Mouse (Mus musculus): ENCODE results near the gene Ly6g5b. TPM values are rescaled to one million over a fixed set of nuclear protein-coding genes. Genes with fewer than 3 reads are reported as not detected.

Ly6g5b gene
- polyA plus RNA-seq, 1 experiment from 2014 or later: 1.1 TPM

GRCm38 (mm10) chr17:35082841-35083576 is 32.2 kb downstream of the Ly6g5b start:
- WGBS: 83% methylated on average over 16 of the region's 16 CpGs
- H3K9ac ChIP-seq: no peak overlapping the region
- H3K27ac ChIP-seq: no peak overlapping the region
- no peak for ATAC-seq (ENCODE audit: low FRiP score, low read depth)
- H3K4me2 ChIP-seq (replicated peaks): no peak overlapping the region
- H3K27me3 ChIP-seq (replicated peaks): no peaks in the 10 kb centered on the region
- peaks cover 1% of the 10 kb centered on the region for H3K4me1 ChIP-seq
- H3K36me3 ChIP-seq: no peaks in the 10 kb centered on the region
- no peak overlapping the region for H3K4me3 ChIP-seq
- no peaks in the 10 kb centered on the region for H3K9me3 ChIP-seq

DNA sequence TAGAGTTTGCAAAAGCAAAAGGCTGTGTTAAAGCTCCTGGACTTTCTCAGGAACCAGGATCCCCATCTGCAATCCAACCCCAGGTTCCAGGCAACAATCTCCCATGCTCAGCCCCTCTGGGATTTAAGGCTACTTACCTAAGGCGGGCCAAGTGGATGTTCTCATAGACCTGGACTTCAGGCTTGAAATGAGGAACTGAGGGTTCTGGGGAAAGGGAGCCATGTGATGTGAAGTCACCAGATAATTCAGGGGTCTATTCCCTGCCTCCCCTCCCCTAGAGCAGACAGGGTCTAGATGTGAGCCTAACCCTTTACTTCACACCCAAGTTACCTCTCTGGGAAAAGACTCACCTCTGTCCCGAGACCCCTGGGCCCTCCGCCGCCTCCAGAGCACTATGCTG is 34.5 kb downstream of the Ly6g5b start:
- H3K4me1 ChIP-seq: peaks cover 18% of the 10 kb centered on the region
- no peak overlapping the region for H3K27ac ChIP-seq
- H3K27me3 ChIP-seq (replicated peaks): 0 out of 2 replicates have a peak, but pooled peaks cover 2% of the 10 kb centered on the region
- no peak overlapping the region for H3K4me3 ChIP-seq
- H3K9ac ChIP-seq: no peak overlapping the region
- no peaks in the 10 kb centered on the region for H3K9me3 ChIP-seq
- no peaks in the 10 kb centered on the region for H3K36me3 ChIP-seq
- WGBS: 74% methylated on average over 4 of the region's 4 CpGs
- no peak for ATAC-seq (ENCODE audit: low FRiP score, low read depth)
- no peak overlapping the region for H3K4me2 ChIP-seq (replicated peaks)

DNA sequence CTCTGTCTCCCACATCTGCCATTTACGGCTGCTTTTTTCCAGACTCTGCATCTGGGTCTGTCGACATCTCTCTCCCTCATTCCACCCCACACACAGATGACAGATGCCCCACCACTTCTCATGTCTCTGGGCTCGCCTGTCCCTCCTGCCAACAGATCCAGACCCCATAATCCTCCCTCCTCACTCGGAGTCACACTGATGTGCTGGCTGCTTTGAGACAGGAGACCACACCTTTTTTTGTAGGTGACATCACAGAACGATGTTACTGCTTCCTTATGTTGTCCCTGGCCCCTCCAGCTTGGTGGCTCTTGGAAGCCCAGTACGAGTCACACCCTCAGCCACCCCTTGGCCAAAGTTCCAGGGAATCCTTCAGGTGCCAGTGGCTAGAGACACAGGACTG is 35.0 kb downstream of the Ly6g5b start:
- Histone ChIP-seq H3K27me3 (replicated peaks) (0 out of 2 replicates have a peak, but pooled peaks cover 2% of the 10 kb centered on the region), H3K4me1 (peaks cover 18% of the 10 kb centered on the region), H3K9me3 (no peaks in the 10 kb centered on the region), H3K36me3 (no peaks in the 10 kb centered on the region), H3K4me3 (no peak overlapping the region), H3K9ac (no peak overlapping the region), H3K27ac (no peak overlapping the region), H3K4me2 (replicated peaks) (no peak overlapping the region)
- WGBS: 64% methylated on average over 6 of the region's 6 CpGs
- ATAC-seq (ENCODE audit: low FRiP score, low read depth): no peak

GRCm38 (mm10) chr17:35079778-35080177 is 35.5 kb downstream of the Ly6g5b start:
- no peaks in the 10 kb centered on the region for H3K36me3 ChIP-seq
- peaks cover 18% of the 10 kb centered on the region for H3K4me1 ChIP-seq
- H3K27ac ChIP-seq: no peak overlapping the region
- 80% methylated on average over 9 of the region's 9 CpGs for WGBS
- H3K4me2 ChIP-seq (replicated peaks): no peak overlapping the region
- no peak overlapping the region for H3K4me3 ChIP-seq
- no peaks in the 10 kb centered on the region for H3K9me3 ChIP-seq
- no peak for ATAC-seq (ENCODE audit: low FRiP score, low read depth)
- no peak overlapping the region for H3K9ac ChIP-seq
- 0 out of 2 replicates have a peak, but pooled peaks cover 2% of the 10 kb centered on the region for H3K27me3 ChIP-seq (replicated peaks)

DNA sequence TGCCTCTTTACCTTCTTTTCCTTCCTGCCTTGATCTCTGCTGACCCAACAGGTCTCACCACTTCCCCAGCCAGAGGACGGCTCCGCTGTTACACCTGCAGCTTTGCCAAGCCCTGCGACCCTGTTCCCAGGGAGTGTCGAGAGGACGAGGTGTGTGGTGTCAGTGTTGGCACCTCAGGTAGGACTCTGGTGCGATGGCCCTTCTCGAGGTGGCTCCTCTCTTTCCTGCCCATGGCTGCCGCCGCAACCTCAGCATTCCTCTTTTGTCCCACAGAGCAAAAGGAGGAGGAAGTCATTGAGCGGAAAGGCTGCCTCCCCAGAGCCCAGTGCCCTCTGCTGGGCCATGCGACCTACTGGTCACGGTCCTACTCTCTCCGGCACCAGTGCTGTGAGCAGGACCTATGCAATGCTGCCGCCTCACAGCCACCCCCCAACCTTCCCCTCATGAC is 37.4 kb downstream of the Ly6g5b start, which contains the start of gene Ly6g6d:
TSS of gene Ly6g6d (minus strand) at position 280 of the 448 bp plus-strand sequence.
- Histone ChIP-seq H3K4me3 (peak within 1 kb of the TSS; percentile 7; the same call in 1 of the 2 replicates), H3K9ac (peak within 1 kb of the TSS; percentile 45), H3K4me1 (peaks cover 18% of the 10 kb centered on the region), H3K4me2 (replicated peaks) (peak within 1 kb of the TSS; percentile 54), H3K36me3 (no peaks in the 10 kb centered on the region), H3K27ac (no peak within 1 kb of the TSS), H3K9me3 (no peaks in the 10 kb centered on the region), H3K27me3 (replicated peaks) (0 out of 2 replicates have a peak, but pooled peaks cover 2% of the 10 kb centered on the region)
- WGBS: 10% methylated on average over 14 of the region's 14 CpGs
- no peak; the same call in 1 of the 2 replicates for ATAC-seq (ENCODE audit: low FRiP score, low read depth)

GRCm38 (mm10) chr17:35077285-35077684 is 37.9 kb downstream of the Ly6g5b start:
- H3K36me3 ChIP-seq: no peaks in the 10 kb centered on the region
- H3K27me3 ChIP-seq (replicated peaks): 0 out of 2 replicates have a peak, but pooled peaks cover 2% of the 10 kb centered on the region
- peak overlapping the region; percentile 45 for H3K9ac ChIP-seq
- no peak overlapping the region for H3K27ac ChIP-seq
- H3K9me3 ChIP-seq: no peaks in the 10 kb centered on the region
- peaks cover 18% of the 10 kb centered on the region for H3K4me1 ChIP-seq
- WGBS: 23% methylated on average over 2 of the region's 2 CpGs
- H3K4me3 ChIP-seq: peak overlapping the region; percentile 7; the same call in 1 of the 2 replicates
- H3K4me2 ChIP-seq (replicated peaks): peak overlapping the region; percentile 54
- ATAC-seq (ENCODE audit: low FRiP score, low read depth): no peak

DNA sequence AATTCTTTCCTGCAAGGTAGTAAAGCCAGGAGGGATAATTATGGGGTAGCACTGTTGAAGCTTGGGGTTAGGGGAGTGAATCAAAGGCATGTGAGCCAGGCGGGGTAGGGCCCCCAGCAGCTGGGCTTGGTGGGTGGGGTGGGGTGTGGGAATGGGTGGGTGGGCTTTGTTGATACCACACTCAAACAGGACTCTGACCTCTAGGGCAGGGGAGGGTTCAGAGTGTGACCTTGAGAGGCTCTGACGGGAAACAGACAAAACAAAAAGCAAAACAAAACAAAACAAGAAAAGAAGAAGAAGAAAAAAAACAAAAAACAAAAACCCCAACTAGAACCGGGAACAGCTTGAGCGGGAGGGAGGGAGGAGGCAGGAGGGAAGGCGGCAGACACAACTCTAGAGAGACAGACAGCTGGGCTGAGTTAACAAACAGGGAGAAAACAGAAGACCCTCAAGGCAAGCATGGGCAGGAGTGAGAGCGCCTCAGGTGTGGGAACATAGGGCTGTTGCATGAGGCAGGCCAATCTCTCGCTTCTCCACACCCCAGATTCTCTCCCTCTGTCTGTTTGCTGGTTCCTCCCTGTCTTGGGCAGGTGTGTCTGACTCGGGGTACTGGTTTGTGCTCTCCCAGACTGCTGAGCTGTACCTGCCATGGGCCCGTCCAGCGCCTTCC is 38.6 kb downstream of the Ly6g5b start, which contains the start of gene Ly6g6e:
TSS of gene Ly6g6e (plus strand) at position 396 of the 670 bp plus-strand sequence.
- peak within 1 kb of the TSS; percentile 54 for H3K4me2 ChIP-seq (replicated peaks)
- no peak for ATAC-seq (ENCODE audit: low FRiP score, low read depth)
- H3K27ac ChIP-seq: no peak within 1 kb of the TSS
- H3K4me3 ChIP-seq: peak within 1 kb of the TSS; percentile 7; the same call in 1 of the 2 replicates
- H3K9ac ChIP-seq: peak within 1 kb of the TSS; percentile 45
- H3K36me3 ChIP-seq: no peaks in the 10 kb centered on the region
- H3K9me3 ChIP-seq: no peaks in the 10 kb centered on the region
- H3K4me1 ChIP-seq: peaks cover 18% of the 10 kb centered on the region
- 26% methylated on average over 10 of the region's 10 CpGs for WGBS
- 0 out of 2 replicates have a peak, but pooled peaks cover 2% of the 10 kb centered on the region for H3K27me3 ChIP-seq (replicated peaks)

- Histone ChIP-seq H3K4me1 (peaks cover 18% of the 10 kb centered on the region), H3K9ac (no peak overlapping the region), H3K9me3 (no peaks in the 10 kb centered on the region), H3K27ac (no peak overlapping the region), H3K36me3 (no peaks in the 10 kb centered on the region), H3K4me2 (replicated peaks) (no peak overlapping the region), H3K4me3 (no peak overlapping the region), H3K27me3 (replicated peaks) (0 out of 2 replicates have a peak, but pooled peaks cover 2% of the 10 kb centered on the region)
- no peak for ATAC-seq (ENCODE audit: low FRiP score, low read depth)
- 44% methylated on average over 17 of the region's 17 CpGs for WGBS
Measured at GRCm38 (mm10) chr17:35074097-35074496, 41.1 kb downstream of the Ly6g5b start.

DNA sequence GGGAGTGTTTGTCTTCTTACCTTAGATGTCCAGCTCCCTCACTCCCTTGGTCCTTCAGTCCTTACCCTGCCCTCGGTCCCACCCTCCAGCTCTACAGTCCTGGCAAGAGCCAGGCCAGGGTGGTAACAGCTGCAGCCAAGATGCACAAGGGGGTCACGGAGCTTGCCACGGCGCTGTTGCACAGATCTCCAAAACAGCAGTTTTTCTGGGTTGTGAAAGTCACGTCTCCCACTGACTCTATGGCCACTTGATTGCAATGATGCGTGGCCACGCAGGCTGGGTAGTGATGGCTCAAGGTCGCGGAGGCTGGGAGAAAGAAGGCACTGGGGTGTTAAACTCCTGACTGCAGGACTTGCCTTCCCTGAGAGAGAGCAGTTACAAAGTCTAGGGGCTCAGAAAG is 43.8 kb downstream of the Ly6g5b start:
- Histone ChIP-seq H3K9ac (no peak overlapping the region), H3K4me1 (0 out of 2 replicates have a peak, but pooled peaks cover 1% of the 10 kb centered on the region), H3K9me3 (no peaks in the 10 kb centered on the region), H3K4me2 (replicated peaks) (no peak overlapping the region), H3K27me3 (replicated peaks) (peaks cover 11% of the 10 kb centered on the region), H3K27ac (no peak overlapping the region), H3K36me3 (no peaks in the 10 kb centered on the region), H3K4me3 (no peak overlapping the region)
- ATAC-seq (ENCODE audit: low FRiP score, low read depth): no peak
- WGBS: 74% methylated on average over 9 of the region's 9 CpGs

DNA sequence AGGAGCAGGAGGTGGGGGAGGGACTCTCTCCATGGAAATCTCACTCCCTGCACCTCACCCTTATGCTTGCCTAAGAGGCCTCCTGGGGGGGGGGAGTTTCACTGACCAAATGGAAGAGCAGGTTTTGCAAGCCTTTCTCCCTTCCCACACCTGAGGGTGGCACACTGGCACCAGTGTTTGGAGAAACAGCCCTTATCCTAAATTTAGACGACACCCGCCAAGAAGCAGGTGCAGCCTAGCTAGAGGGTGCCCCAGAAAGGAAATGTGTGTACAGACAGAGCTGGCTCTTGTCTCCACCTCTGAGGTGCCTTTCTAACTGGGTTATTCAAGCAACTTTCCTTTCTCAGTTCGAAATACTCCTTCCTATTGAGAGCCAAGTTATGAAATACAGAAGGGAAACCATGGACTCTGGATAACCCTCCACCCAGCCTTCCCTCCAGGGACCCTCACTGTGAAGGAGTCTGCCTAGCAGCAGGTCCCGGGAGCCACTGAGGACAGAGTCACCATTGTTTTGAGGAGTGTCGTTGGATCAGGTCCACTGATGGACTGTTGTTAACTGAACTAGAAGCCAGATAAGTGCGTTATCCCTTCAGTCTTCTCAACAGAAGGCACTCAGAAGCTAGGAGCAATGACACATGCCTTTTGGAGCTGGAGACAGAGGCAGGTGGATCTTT is 44.5 kb downstream of the Ly6g5b start:
- no peak for ATAC-seq (ENCODE audit: low FRiP score, low read depth)
- Histone ChIP-seq H3K36me3 (no peaks in the 10 kb centered on the region), H3K4me3 (no peak overlapping the region)

GRCm38 (mm10) chr17:35068213-35068914 is 46.9 kb downstream of the Ly6g5b start:
- H3K27me3 ChIP-seq (replicated peaks): peaks cover 26% of the 10 kb centered on the region
- H3K36me3 ChIP-seq: peaks cover 1% of the 10 kb centered on the region; the same call in 1 of the 2 replicates
- H3K27ac ChIP-seq: no peak overlapping the region
- H3K4me3 ChIP-seq: no peak overlapping the region
- no peak overlapping the region for H3K9ac ChIP-seq
- 87% methylated on average over 17 of the region's 17 CpGs for WGBS
- ATAC-seq (ENCODE audit: low FRiP score, low read depth): no peak
- H3K4me1 ChIP-seq: peaks cover 16% of the 10 kb centered on the region
- no peaks in the 10 kb centered on the region for H3K9me3 ChIP-seq
- H3K4me2 ChIP-seq (replicated peaks): no peak overlapping the region

More for the DNA sequence above, 44.5 kb downstream of the Ly6g5b start:
- peaks cover 16% of the 10 kb centered on the region for H3K27me3 ChIP-seq (replicated peaks)
- H3K9ac ChIP-seq: no peak overlapping the region
- H3K4me2 ChIP-seq (replicated peaks): no peak overlapping the region
- H3K9me3 ChIP-seq: no peaks in the 10 kb centered on the region
- H3K4me1 ChIP-seq: peaks cover 2% of the 10 kb centered on the region; the same call in 1 of the 2 replicates
- H3K27ac ChIP-seq: no peak overlapping the region
- WGBS: 58% methylated on average over 6 of the region's 6 CpGs
